Mouse (Mus musculus): ENCODE results near the gene Erich3. TPM values are rescaled to one million over a fixed set of nuclear protein-coding genes. Genes with fewer than 3 reads are reported as not detected.

The Erich3 gene
- polyA plus RNA-seq, 1 experiment from 2014 or later: 0.09 TPM

DNA sequence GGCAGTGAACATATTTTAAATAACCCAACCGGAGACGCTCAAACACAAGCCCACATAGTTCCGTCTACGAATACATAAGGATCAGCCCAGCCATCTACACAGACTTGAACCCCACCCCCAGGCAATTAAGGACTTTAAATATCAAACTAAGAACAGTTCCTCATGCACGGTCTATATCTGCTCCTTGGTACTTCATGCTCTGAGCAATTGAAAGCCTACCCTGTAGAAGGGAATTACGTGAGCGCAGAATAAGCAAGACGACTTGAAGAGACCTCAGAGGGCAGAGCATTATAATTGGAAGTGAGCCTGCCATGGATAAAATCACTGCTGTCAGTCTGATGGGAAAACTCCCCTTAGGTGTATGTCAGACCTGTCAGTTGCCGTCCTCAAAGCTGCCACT, 122.7 kb downstream of the Erich3 start:
- 83% methylated on average over 9 of the region's 9 CpGs for WGBS
- Histone ChIP-seq H3K4me3 (no peak overlapping the region), H3K27ac (no peak overlapping the region), H3K27me3 (no peaks in the 10 kb centered on the region), H3K9ac (no peak overlapping the region), H3K9me3 (no peaks in the 10 kb centered on the region), H3K4me1 (no peaks in the 10 kb centered on the region), H3K4me2 (no peak overlapping the region), H3K36me3 (no peaks in the 10 kb centered on the region)
- ATAC-seq (ENCODE audit: insufficient number of reproducible peaks, low FRiP score, low TSS enrichment, low read depth): no peak

DNA sequence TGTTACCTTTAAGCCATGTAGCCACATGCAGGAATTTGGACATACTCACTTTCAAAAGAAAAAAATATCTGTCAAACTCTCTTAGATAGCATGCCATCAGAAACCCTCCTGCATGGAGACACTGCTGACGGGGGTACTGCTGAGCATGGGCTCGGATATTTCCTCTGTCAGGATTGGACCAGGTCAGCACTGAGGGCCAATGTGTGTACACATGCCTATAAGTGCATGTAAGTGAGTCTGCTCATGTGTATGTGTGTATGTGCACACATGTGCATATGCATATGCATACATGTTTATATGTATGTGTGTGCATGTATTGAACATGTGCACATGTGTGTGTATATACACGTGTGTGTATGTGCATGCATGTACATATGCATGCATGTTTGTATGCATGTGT, 124.0 kb downstream of the Erich3 start:
- Histone ChIP-seq H3K4me2 (no peak overlapping the region), H3K4me3 (no peak overlapping the region), H3K36me3 (no peaks in the 10 kb centered on the region), H3K4me1 (no peaks in the 10 kb centered on the region), H3K9me3 (no peaks in the 10 kb centered on the region), H3K27ac (no peak overlapping the region), H3K27me3 (no peaks in the 10 kb centered on the region), H3K9ac (no peak overlapping the region)
- no peak for ATAC-seq (ENCODE audit: insufficient number of reproducible peaks, low FRiP score, low TSS enrichment, low read depth)
- 76% methylated on average over 3 of the region's 3 CpGs for WGBS

DNA sequence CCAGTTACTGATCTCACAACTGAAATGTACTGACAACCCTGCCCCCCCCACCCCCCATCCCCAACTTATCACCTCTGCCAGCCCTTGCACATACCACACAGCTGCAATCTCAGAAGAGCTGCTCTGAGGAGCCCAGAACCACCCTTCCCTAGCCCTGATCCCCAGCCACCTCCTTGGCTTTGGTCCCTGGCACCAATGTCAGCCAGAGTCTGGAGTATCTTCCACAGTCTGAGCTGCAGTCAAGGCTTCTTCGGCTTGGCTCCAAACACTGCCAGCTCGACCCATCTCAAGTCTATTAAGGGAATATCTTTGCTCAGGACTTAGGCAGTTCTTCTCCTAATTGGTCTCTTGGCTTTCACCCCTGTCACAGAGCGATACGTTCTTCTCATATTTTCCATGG, 129.9 kb downstream of the Erich3 start:
- Histone ChIP-seq H3K9me3 (no peaks in the 10 kb centered on the region), H3K27ac (no peak overlapping the region), H3K36me3 (no peaks in the 10 kb centered on the region), H3K27me3 (no peaks in the 10 kb centered on the region), H3K4me1 (no peaks in the 10 kb centered on the region), H3K9ac (no peak overlapping the region), H3K4me3 (no peak overlapping the region), H3K4me2 (no peak overlapping the region)
- ATAC-seq (ENCODE audit: insufficient number of reproducible peaks, low FRiP score, low TSS enrichment, low read depth): no peak
- 69% methylated on average over 4 of the region's 4 CpGs for WGBS

DNA sequence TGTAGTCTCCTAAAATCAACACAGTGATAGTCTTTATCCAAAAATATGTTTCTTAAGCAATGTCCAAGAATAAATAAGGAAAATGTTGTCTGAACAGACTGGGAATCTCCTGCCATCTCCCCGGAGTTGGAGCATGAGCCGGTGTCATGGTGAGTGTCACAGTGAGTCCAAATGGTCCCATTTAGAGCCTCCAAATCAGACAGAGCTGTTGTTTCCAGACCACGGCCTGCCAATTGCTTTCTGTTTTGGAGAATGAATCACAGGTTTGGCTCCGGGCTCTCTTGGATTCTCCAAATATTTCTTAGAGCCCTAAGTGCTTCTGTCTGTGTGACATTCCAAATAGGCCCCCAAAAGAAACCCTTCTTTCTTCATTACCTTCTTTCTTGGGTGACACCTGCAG, 135.1 kb downstream of the Erich3 start:
- no peak overlapping the region for H3K9ac ChIP-seq
- H3K4me3 ChIP-seq: no peak overlapping the region
- no peak overlapping the region for H3K27ac ChIP-seq
- WGBS: 66% methylated on average over 4 of the region's 4 CpGs
- no peaks in the 10 kb centered on the region for H3K4me1 ChIP-seq
- H3K36me3 ChIP-seq: no peaks in the 10 kb centered on the region
- H3K9me3 ChIP-seq: no peaks in the 10 kb centered on the region
- no peak for ATAC-seq (ENCODE audit: insufficient number of reproducible peaks, low FRiP score, low TSS enrichment, low read depth)
- H3K27me3 ChIP-seq: no peaks in the 10 kb centered on the region
- no peak overlapping the region for H3K4me2 ChIP-seq

DNA sequence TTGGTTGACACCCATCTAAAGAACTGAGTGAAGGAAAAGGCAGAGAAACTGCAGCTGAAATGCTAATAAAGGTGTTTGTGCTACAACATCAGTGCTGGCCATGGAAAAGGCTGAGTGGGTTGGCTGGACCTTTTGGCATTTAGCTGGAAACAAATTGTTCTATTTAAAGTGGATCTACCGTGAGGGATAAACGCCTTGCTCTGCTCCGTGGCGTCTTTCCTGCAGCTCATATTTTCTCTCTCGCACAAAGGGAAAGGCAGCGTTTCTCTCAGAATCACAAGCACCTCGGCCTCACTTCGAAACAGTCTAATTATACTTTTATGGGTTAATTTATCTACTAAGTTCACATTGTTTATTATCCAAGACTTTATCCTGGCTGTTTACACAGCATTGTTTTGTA, 136.8 kb downstream of the Erich3 start:
- Histone ChIP-seq H3K36me3 (no peaks in the 10 kb centered on the region), H3K4me1 (no peaks in the 10 kb centered on the region), H3K27me3 (no peaks in the 10 kb centered on the region), H3K27ac (no peak overlapping the region), H3K9ac (no peak overlapping the region), H3K4me2 (no peak overlapping the region), H3K9me3 (no peaks in the 10 kb centered on the region), H3K4me3 (no peak overlapping the region)
- 31% methylated on average over 8 of the region's 8 CpGs for WGBS
- no peak for ATAC-seq (ENCODE audit: insufficient number of reproducible peaks, low FRiP score, low TSS enrichment, low read depth)

DNA sequence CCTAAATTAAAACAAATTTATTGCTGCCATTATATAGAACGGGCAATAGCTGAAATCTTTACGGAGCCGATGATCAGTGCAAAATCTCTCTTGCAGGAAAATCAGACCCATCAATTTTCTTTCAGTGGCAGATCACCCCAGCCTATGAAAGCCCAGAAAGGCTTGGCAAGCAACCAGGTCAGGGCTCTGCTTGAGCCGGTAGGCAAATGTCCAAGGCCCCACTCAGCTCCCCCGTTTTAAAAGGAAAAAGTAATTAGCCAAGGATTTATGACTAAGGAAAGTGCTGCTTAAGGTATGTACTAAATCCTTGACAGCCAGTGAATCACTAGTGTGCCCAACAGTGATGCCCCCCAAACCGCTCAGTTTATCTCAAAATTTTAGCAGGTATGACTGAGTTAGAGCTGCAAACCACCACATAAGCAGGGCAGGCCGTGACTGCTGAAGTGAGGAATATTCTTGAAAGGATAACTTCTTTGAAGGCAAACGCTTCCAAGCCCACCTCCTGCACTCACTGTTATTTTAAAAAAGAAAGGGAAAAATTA, 137.3 kb downstream of the Erich3 start:
- Histone ChIP-seq H3K36me3 (no peaks in the 10 kb centered on the region), H3K9ac (no peak overlapping the region), H3K27ac (no peak overlapping the region), H3K27me3 (no peaks in the 10 kb centered on the region), H3K4me3 (no peak overlapping the region), H3K4me2 (no peak overlapping the region), H3K9me3 (no peaks in the 10 kb centered on the region), H3K4me1 (no peaks in the 10 kb centered on the region)
- 39% methylated on average over 8 of the region's 8 CpGs for WGBS
- no peak for ATAC-seq (ENCODE audit: insufficient number of reproducible peaks, low FRiP score, low TSS enrichment, low read depth)

DNA sequence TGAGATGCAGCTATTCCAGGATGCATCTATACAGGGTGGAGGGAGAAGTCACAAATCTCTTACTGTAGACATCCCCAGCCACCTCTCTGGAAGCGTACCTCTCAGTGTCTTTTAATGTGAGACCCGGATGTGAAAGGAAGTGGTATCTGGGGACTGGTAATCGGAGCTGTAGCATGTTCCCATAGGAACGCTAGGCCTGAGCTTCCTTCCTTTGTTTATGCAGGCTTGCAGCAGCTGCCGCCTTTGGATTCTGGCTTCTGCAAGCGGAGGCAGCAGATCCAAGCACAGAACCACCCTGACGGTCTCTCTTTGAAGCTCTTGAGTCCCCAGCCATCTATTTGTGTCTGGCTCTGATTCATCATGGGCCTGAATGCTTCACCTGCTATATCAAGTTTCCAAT, 143.0 kb downstream of the Erich3 start:
- H3K9ac ChIP-seq: no peak overlapping the region
- no peak overlapping the region for H3K4me2 ChIP-seq
- WGBS: 50% methylated on average over 7 of the region's 7 CpGs
- H3K36me3 ChIP-seq: no peaks in the 10 kb centered on the region
- 0 out of 2 replicates have a peak, but pooled peaks cover 1% of the 10 kb centered on the region for H3K27me3 ChIP-seq
- no peak for ATAC-seq (ENCODE audit: insufficient number of reproducible peaks, low FRiP score, low TSS enrichment, low read depth)
- no peak overlapping the region for H3K4me3 ChIP-seq
- H3K4me1 ChIP-seq: no peaks in the 10 kb centered on the region
- no peak overlapping the region for H3K27ac ChIP-seq
- H3K9me3 ChIP-seq: no peaks in the 10 kb centered on the region

DNA sequence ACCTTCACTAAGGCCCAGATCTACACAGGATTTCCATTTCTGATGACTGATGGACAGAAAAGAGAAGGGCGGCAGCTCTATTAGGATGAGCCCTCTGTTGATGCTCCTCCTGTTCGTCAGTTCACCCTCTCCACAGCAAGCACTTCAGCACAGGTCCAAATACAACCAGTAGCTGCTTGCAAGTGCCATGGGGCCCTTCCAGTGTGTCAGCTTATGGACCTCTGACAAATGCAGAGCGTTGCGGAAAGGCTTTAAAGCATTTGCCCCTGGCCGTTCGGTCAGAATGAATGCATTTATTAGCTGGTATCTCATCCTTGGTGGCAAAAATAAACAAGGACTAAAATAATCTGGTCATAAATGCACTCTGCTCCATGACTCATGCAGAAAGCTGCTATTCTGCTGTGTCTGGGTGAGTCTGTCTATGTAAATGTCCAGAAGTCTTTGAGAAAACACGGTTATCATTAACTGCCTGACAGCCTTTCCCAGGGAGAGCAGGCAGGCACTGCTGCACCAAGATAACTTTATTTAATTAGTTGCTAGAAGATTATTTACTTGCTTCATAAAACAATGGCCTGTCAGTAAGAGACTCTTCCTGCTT, 146.7 kb downstream of the Erich3 start:
- H3K9ac ChIP-seq: no peak overlapping the region
- no peaks in the 10 kb centered on the region for H3K9me3 ChIP-seq
- WGBS: 63% methylated on average over 7 of the region's 7 CpGs
- no peaks in the 10 kb centered on the region for H3K36me3 ChIP-seq
- no peak overlapping the region for H3K27ac ChIP-seq
- no peak overlapping the region for H3K4me2 ChIP-seq
- H3K4me1 ChIP-seq: no peaks in the 10 kb centered on the region
- 0 out of 2 replicates have a peak, but pooled peaks cover 4% of the 10 kb centered on the region for H3K27me3 ChIP-seq
- no peak for ATAC-seq (ENCODE audit: insufficient number of reproducible peaks, low FRiP score, low TSS enrichment, low read depth)
- no peak overlapping the region for H3K4me3 ChIP-seq

DNA sequence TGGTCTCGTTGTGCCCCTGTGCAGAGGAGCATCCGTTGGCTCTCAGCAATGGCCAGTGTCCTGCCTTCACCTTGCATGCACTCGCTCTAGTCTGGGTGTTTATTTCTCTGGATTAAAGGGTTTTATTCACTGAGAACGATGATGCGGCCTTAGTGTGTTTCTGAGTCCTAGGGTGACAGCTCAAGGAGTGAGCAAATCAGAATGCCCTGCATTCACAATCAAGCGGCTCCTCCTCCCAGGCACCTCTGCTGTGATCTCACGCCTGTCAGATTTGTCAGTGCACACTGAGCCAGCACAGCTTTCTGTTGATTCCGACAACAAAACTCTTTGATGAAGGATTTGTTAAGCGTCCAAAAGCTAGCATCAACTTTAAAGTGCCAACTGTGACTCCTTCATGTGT, 147.6 kb downstream of the Erich3 start:
- Histone ChIP-seq H3K4me1 (no peaks in the 10 kb centered on the region), H3K36me3 (no peaks in the 10 kb centered on the region), H3K27me3 (0 out of 2 replicates have a peak, but pooled peaks cover 4% of the 10 kb centered on the region), H3K4me3 (no peak overlapping the region), H3K27ac (no peak overlapping the region), H3K9me3 (no peaks in the 10 kb centered on the region), H3K9ac (no peak overlapping the region), H3K4me2 (no peak overlapping the region)
- ATAC-seq (ENCODE audit: insufficient number of reproducible peaks, low FRiP score, low TSS enrichment, low read depth): no peak
- WGBS: 44% methylated on average over 9 of the region's 9 CpGs

DNA sequence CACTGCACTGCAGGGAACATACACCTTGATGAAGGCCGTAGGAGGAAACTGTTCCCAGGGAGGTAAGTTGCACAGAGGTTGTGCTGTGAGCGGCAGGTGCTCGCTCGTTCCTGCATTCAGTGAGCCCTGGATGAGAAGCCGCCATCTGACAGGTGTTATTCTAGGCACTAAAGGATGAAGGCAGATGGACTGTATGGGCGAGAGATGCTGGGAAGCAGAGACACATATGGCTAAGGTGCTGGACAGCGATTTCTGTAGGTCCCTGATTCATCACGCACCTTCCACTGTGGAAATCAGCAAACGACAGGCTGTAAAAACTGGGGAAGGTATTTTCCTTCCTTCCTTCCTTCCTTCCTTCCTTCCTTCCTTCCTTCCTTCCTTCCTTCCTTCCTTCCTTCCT, 148.2 kb downstream of the Erich3 start:
- WGBS: 61% methylated on average over 9 of the region's 9 CpGs
- H3K9me3 ChIP-seq: no peaks in the 10 kb centered on the region
- no peak overlapping the region for H3K27ac ChIP-seq
- no peak overlapping the region for H3K4me2 ChIP-seq
- H3K4me1 ChIP-seq: no peaks in the 10 kb centered on the region
- H3K9ac ChIP-seq: no peak overlapping the region
- no peak overlapping the region for H3K4me3 ChIP-seq
- no peaks in the 10 kb centered on the region for H3K36me3 ChIP-seq
- no peak for ATAC-seq (ENCODE audit: insufficient number of reproducible peaks, low FRiP score, low TSS enrichment, low read depth)
- H3K27me3 ChIP-seq: 0 out of 2 replicates have a peak, but pooled peaks cover 4% of the 10 kb centered on the region

DNA sequence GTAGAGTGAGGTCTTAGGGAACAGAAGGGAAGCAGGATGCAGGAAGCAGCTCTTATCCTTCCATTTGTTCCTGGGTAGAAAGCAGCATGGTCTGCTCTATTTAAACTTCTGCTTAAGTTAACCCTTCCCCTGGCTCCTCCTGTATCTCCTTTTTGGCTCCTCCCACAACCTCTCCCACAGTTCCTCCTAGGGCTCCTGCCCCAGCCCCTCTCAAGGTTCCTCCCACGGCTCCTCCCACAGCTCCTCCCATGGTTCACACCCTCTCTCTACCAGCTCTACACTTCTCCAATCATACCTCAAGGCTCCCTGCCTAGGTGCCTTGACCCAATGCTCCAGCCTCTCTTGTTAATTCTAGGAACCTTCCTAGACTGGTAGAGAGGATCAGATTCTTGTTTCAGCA, 149.2 kb downstream of the Erich3 start:
- Histone ChIP-seq H3K27ac (no peak overlapping the region), H3K9ac (no peak overlapping the region), H3K4me1 (no peaks in the 10 kb centered on the region), H3K27me3 (0 out of 2 replicates have a peak, but pooled peaks cover 6% of the 10 kb centered on the region), H3K9me3 (no peaks in the 10 kb centered on the region), H3K4me3 (no peak overlapping the region), H3K4me2 (no peak overlapping the region), H3K36me3 (no peaks in the 10 kb centered on the region)
- no peak for ATAC-seq (ENCODE audit: insufficient number of reproducible peaks, low FRiP score, low TSS enrichment, low read depth)
- 47% methylated on average over 1 of the region's 1 CpGs for WGBS

DNA sequence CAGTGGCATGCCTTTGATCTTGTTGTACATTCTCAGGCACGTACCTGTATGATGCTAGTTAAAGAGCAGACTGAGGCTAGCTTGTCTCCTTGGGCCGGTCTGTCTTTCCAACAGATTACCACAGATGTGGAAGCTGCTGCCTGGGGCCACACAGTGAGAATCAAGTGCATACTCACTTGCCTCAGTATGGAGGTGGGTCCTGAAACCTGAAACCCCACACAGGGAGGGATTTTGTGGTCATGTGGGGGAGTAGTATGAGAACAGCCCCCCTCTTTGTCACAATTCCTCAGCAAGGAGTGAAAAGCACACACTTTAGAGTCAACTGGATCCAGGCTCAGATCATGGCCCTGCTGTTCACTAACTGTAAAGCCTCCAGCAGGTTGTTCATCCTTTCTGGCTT, 151.9 kb downstream of the Erich3 start:
- no peaks in the 10 kb centered on the region for H3K4me1 ChIP-seq
- 0 out of 2 replicates have a peak, but pooled peaks cover 6% of the 10 kb centered on the region for H3K27me3 ChIP-seq
- ATAC-seq (ENCODE audit: insufficient number of reproducible peaks, low FRiP score, low TSS enrichment, low read depth): no peak
- H3K36me3 ChIP-seq: no peaks in the 10 kb centered on the region
- H3K27ac ChIP-seq: no peak overlapping the region
- H3K4me3 ChIP-seq: no peak overlapping the region
- H3K4me2 ChIP-seq: no peak overlapping the region
- no peak overlapping the region for H3K9ac ChIP-seq
- no peaks in the 10 kb centered on the region for H3K9me3 ChIP-seq
- 7% methylated on average over 2 of the region's 2 CpGs for WGBS

DNA sequence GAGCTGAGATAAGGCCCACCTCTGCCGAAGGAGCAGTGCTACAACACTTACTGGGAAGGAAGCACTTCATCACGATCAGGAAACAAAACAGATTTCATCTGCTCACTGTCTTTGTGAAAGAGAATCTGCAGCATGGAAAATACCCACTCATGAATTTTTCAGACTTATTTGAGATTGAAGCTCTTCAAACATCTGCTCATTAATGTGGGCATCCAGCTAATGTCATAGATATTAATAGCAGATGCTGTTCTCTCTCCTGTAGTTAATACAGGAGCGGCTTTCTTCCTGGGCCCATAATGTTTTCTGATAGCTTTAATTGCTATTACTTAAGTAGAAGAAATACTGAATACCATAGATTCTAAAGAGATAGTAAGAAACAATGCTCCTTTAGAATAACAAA, 152.6 kb downstream of the Erich3 start:
- H3K27me3 ChIP-seq: 0 out of 2 replicates have a peak, but pooled peaks cover 6% of the 10 kb centered on the region
- H3K4me1 ChIP-seq: no peaks in the 10 kb centered on the region
- WGBS: 56% methylated on average over 3 of the region's 3 CpGs
- H3K4me2 ChIP-seq: no peak overlapping the region
- H3K36me3 ChIP-seq: no peaks in the 10 kb centered on the region
- no peak overlapping the region for H3K9ac ChIP-seq
- H3K27ac ChIP-seq: no peak overlapping the region
- H3K9me3 ChIP-seq: no peaks in the 10 kb centered on the region
- H3K4me3 ChIP-seq: no peak overlapping the region
- no peak for ATAC-seq (ENCODE audit: insufficient number of reproducible peaks, low FRiP score, low TSS enrichment, low read depth)

All from limb, embryonic 15.5 days (tissue).